ENCODE assay signal across 14 mouse cellular contexts in genomic region chr17:83512130-83512529, GRCm38 (mm10). TPM values are rescaled to one million over a fixed set of nuclear protein-coding genes. Genes with fewer than 3 reads are reported as not detected.
DNase-seq lines count a peak whose midpoint lies in the region; ATAC-seq and TF ChIP-seq lines count a peak whose summit lies in the region.
"Had no signal": no experiment of that assay in that cellular context is flagged by ENCODE, and none has a peak within 500 bp of the region (broad histone marks: within the 10 kb centered on the region; RNA-seq: fewer than 3 reads in every experiment).

No protein-coding gene starts in this region.

- peaks cover 12% of the 10 kb centered on the region for H3K4me1 ChIP-seq in kidney, embryonic 16.5 days (ENCODE audit: insufficient read depth, low read length)
- H3K4me1 ChIP-seq in ES-Bruce4 (ENCODE audit: control insufficient read depth, insufficient read depth, low read length) = no peaks in the 10 kb centered on the region
- peaks cover 14 to 15% of the 10 kb centered on the region in 2 experiments for H3K4me1 ChIP-seq in liver, embryonic 14.5 days (replicated peaks; ENCODE audit: control insufficient read depth in 2 of 2, insufficient read depth in 2 of 2, low read length in 1 of 2)

- TF ChIP-seq POLR2A in ES-Bruce4 (IDR thresholded peaks at IDR 0.05; ENCODE audit: insufficient read depth, low read length) = no peak

- H3K27ac ChIP-seq in gastrocnemius, adult 2 months = no peak overlapping the region
- no peak overlapping the region for H3K27ac ChIP-seq in kidney, embryonic 16.5 days (ENCODE audit: low read length)
- H3K27ac ChIP-seq in ES-Bruce4 (ENCODE audit: insufficient read depth, low read length) = no peak overlapping the region
- no peak overlapping the region for H3K27ac ChIP-seq in liver, embryonic 14.5 days
- H3K27ac ChIP-seq: hindbrain, embryonic 10.5 days had no signal

- no peak for TF ChIP-seq EP300 in ES-Bruce4 (IDR thresholded peaks at IDR 0.05; ENCODE audit: insufficient read depth, low read depth, low read length)
- TF ChIP-seq EP300 in liver, embryonic 14.5 days (IDR thresholded peaks at IDR 0.05; ENCODE audit: low read depth) = no peak

- ATAC-seq in kidney, embryonic 16.5 days (ENCODE audit: low FRiP score, low TSS enrichment) = no peak
- ATAC-seq in liver, embryonic 14.5 days (ENCODE audit: insufficient read depth) = no peak
- no peak for ATAC-seq in megakaryocyte progenitor cell, adult 5-6 weeks (replicated peaks; ENCODE audit: poor library complexity)

- no peaks in the 10 kb centered on the region for H3K36me3 ChIP-seq in kidney, embryonic 16.5 days (ENCODE audit: insufficient read depth, low read length)
- H3K36me3 ChIP-seq in ES-Bruce4 (ENCODE audit: control insufficient read depth, insufficient read depth, low read length, poor library complexity, severe bottlenecking) = peaks cover 4% of the 10 kb centered on the region; the same call in 1 of the 2 replicates
- no peaks in the 10 kb centered on the region; the same call in 1 of the 2 replicates for H3K36me3 ChIP-seq in liver, embryonic 14.5 days (replicated peaks; ENCODE audit: control insufficient read depth, insufficient read depth, low read depth)

- no peak for DNase-seq in gastrocnemius, adult 2 months
- DNase-seq in gastrocnemius, postnatal 4 days (ENCODE audit: low spot score in 2 of 2) = no peak
- no peak for DNase-seq in kidney, postnatal 10 days
- DNase-seq in liver, embryonic 14.5 days (ENCODE audit: low read depth in 3 of 3, low spot score in 3 of 3) = no peak
- DNase-seq in urinary bladder, postnatal 4 days (ENCODE audit: low spot score in 2 of 2) = no peak
- DNase-seq: cerebellum, adult 2 months; gastrocnemius, postnatal 25 days; kidney, adult 18-20 months; lung, embryonic 14.5 days; right cerebral cortex, postnatal 25 days had no signal

- H3K4me2 ChIP-seq in kidney, embryonic 16.5 days (replicated peaks; ENCODE audit: low read depth, low read length) = no peak overlapping the region
- peak overlapping the region; percentile 97 for H3K4me2 ChIP-seq in liver, embryonic 14.5 days (ENCODE audit: low read depth)

- intact Hi-C loops in gastrocnemius, adult 2 months (cut with DNase I) = loop anchor here (5.0 kb wide), 1 partner anchor 160 kb away; the partner anchor contains the start of gene Eml4

- WGBS in kidney, embryonic 16.5 days = 96% methylated on average over 3 of the region's 3 CpGs
- 87% methylated on average over 3 of the region's 3 CpGs for WGBS in liver, embryonic 14.5 days (ENCODE audit: insufficient replicate concordance)

- no peak overlapping the region for H3K9ac ChIP-seq in kidney, embryonic 16.5 days (replicated peaks; ENCODE audit: low read length)
- H3K9ac ChIP-seq in ES-Bruce4 (ENCODE audit: low read depth, poor library complexity, severe bottlenecking) = 0 out of 2 replicates have a peak overlapping the region, but pooled peaks have one; percentile 71
- no peak overlapping the region for H3K9ac ChIP-seq in liver, embryonic 14.5 days (replicated peaks)

- peak overlapping the region; percentile 80 for H3K4me3 ChIP-seq in gastrocnemius, adult 2 months
- 0 out of 2 replicates have a peak overlapping the region, but pooled peaks have one; percentile 68 for H3K4me3 ChIP-seq in kidney, embryonic 16.5 days (ENCODE audit: low read length)
- no peak overlapping the region for H3K4me3 ChIP-seq in ES-Bruce4 (ENCODE audit: low read depth, low read length)
- no peak overlapping the region for H3K4me3 ChIP-seq in liver, embryonic 14.5 days (ENCODE audit: insufficient read depth in 1 of 2, low read depth in 2 of 2, low read length in 2 of 2)

- no peaks in the 10 kb centered on the region for H3K27me3 ChIP-seq in kidney, embryonic 16.5 days (ENCODE audit: insufficient read depth, low read length)
- H3K27me3 ChIP-seq in ES-Bruce4 (ENCODE audit: control insufficient read depth, insufficient read depth, low read length, poor library complexity, severe bottlenecking) = no peaks in the 10 kb centered on the region
- H3K27me3 ChIP-seq in liver, embryonic 14.5 days (ENCODE audit: control insufficient read depth, insufficient read depth, low read length) = no peaks in the 10 kb centered on the region

- no peak for TF ChIP-seq CTCF in gastrocnemius, adult 2 months (IDR thresholded peaks at IDR 0.05)
- no peak for TF ChIP-seq CTCF in ES-Bruce4 (IDR thresholded peaks at IDR 0.05; ENCODE audit: low read depth, low read length)
- no peak for TF ChIP-seq CTCF in liver, embryonic 14.5 days (IDR thresholded peaks at IDR 0.05; ENCODE audit: low read depth)

- H3K9me3 ChIP-seq in kidney, embryonic 16.5 days (ENCODE audit: low read length) = no peaks in the 10 kb centered on the region
- no peaks in the 10 kb centered on the region for H3K9me3 ChIP-seq in ES-Bruce4 (replicated peaks; ENCODE audit: control insufficient read depth, insufficient read depth, low read length, poor library complexity, severe bottlenecking)
- no peaks in the 10 kb centered on the region for H3K9me3 ChIP-seq in liver, embryonic 14.5 days (ENCODE audit: control insufficient read depth, low read length)
- H3K9me3 ChIP-seq: hindbrain, embryonic 10.5 days had no signal

RNA-seq across cellular contexts. Expression of gene Cox7a2l, which starts 5.0 kb away (rescaled TPM):
- total RNA-seq in gastrocnemius, adult 2 months (2021) = 100 to 1,000 TPM; 151 to 172 TPM
- 100 to 1,000 TPM; 176 to 192 TPM for total RNA-seq in gastrocnemius, postnatal 4 days (2021)
- polyA plus RNA-seq in kidney, embryonic 16.5 days (2015; fragmentation: Nextera tagmentation; extraction: Ambion mirVana) = 186 and 196 TPM in 2 replicates
- polyA plus RNA-seq in ES-Bruce4 (2011; ENCODE audit: insufficient read depth, insufficient read length, low read depth, missing spikeins) = 224 and 253 TPM in 2 replicates
- 73.3 and 77.5 TPM in 2 replicates for polyA plus RNA-seq in liver, embryonic 14.5 days (2012; rRNA removed)
- 78.5 and 82.2 TPM in 2 replicates for polyA plus RNA-seq in liver, embryonic 14.5 days (2014; fragmentation: Nextera tagmentation; extraction: Ambion mirVana)
- total RNA-seq in megakaryocyte progenitor cell, adult 5-6 weeks (2015) = 219 and 228 TPM in 2 replicates
- 193 and 195 TPM in 2 replicates for total RNA-seq in megakaryocyte progenitor cell, adult 5-6 weeks (2017)

Comparison
In these comparisons a context has a peak if more than half of its experiments do, and no peak if none do; other contexts are left out.
1. H3K4me3 ChIP-seq: peak in gastrocnemius, adult 2 months (single experiment) and kidney, embryonic 16.5 days (single experiment); none in ES-Bruce4 (single experiment) and liver, embryonic 14.5 days (0 of 2).